Comparison of ENCODE assay signal across 9 mouse cellular contexts in the genomic region with DNA sequence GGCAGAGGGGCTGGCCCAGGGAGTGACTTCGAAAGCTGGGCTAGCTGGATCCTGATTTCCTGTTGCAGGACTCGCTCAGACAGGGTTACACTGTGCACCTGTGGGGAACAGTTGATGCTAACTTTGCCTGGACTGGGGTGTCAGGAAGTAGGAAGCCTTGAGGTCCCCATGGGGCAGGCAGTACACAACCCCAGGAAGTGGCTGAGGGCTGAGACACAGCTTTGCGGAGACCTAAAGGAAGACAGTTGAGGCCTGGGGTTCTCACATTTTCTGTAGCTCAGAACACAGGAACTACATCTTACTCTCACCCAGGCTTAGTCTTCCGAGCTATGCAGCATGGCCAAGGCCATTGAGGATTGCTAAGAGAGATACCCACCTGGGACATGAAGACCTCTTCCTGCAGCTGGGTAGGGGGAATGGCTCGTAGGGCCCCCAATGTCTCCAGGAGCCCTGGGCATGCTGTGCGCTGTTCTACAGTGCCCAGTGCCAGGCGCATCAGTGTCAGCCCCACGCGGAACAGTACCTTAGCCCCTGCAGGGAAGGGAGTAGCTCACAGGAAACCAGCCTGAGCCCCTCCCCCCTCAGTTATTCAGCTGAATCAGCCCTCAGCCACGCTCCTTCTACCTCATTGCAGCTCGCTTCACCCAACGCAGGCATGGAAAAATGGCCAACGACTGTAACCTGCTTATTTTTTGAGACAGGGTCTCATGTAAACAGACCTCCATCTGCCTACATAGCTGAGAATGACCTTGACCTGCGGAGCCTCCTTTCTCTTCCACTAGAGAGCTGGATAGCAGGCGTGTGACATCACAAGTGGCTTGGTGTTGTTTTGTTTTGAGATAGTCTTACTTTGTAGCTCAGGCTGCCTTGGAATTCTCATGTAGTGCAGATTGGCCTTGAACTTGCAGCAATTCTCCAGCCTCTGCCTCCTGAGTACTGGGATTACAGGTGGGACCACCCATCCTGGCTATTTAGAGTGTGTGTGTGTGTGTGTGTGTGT. TPM values are rescaled to one million over a fixed set of nuclear protein-coding genes. Genes with fewer than 3 reads are reported as not detected.
DNase-seq lines count a peak whose midpoint lies in the region; ATAC-seq and TF ChIP-seq lines count a peak whose summit lies in the region.
"Had no signal": no experiment of that assay in that cellular context is flagged by ENCODE, and none has a peak within 500 bp of the region (broad histone marks: within the 10 kb centered on the region; RNA-seq: fewer than 3 reads in every experiment).

No protein-coding gene starts in this region.

- TF ChIP-seq EP300 in liver, postnatal 0 days (IDR thresholded peaks at IDR 0.05; ENCODE audit: low read depth): no peak

- no peaks in the 10 kb centered on the region for H3K9me3 ChIP-seq in liver, postnatal 0 days (ENCODE audit: low read length)
- no peaks in the 10 kb centered on the region for H3K9me3 ChIP-seq in midbrain, embryonic 13.5 days
- H3K9me3 ChIP-seq: neural tube, embryonic 12.5 days had no signal

- no peaks in the 10 kb centered on the region for H3K27me3 ChIP-seq in liver, postnatal 0 days (ENCODE audit: insufficient read depth, low read length)
- H3K27me3 ChIP-seq in thymus, adult 2 months (ENCODE audit: control insufficient read depth, insufficient read depth, low read length): no peaks in the 10 kb centered on the region
- no peaks in the 10 kb centered on the region for H3K27me3 ChIP-seq in midbrain, embryonic 13.5 days
- H3K27me3 ChIP-seq: neural tube, embryonic 12.5 days had no signal

- peak; percentile 17; the same call in 1 of the 2 replicates for TF ChIP-seq POLR2A in thymus, adult 2 months (IDR thresholded peaks at IDR 0.05; ENCODE audit: control insufficient read depth, extremely low read depth, insufficient read depth, low read length, poor library complexity)

- no peaks in the 10 kb centered on the region for H3K36me3 ChIP-seq in liver, postnatal 0 days (replicated peaks; ENCODE audit: insufficient read depth, low read length)
- H3K36me3 ChIP-seq in thymus, adult 2 months (ENCODE audit: control insufficient read depth, insufficient read depth, low read length): peaks cover 45% of the 10 kb centered on the region
- no peaks in the 10 kb centered on the region for H3K36me3 ChIP-seq in midbrain, embryonic 13.5 days
- H3K36me3 ChIP-seq: neural tube, embryonic 12.5 days had no signal

- 34% methylated on average over 15 of the region's 15 CpGs for WGBS in liver, postnatal 0 days (ENCODE audit: insufficient replicate concordance)
- WGBS in thymus, adult 2 months: 6% methylated on average over 15 of the region's 15 CpGs
- WGBS in midbrain, embryonic 13.5 days: 65% methylated on average over 15 of the region's 15 CpGs

- peak; percentile 57 for ATAC-seq in granulocyte monocyte progenitor cell, adult 5-6 weeks (replicated peaks; ENCODE audit: poor library complexity, severe bottlenecking)
- peak; percentile 54 for ATAC-seq in liver, postnatal 0 days
- no peak for ATAC-seq in midbrain, embryonic 13.5 days

- H3K4me3 ChIP-seq in layer of hippocampus, adult 2 months: no peak overlapping the region
- no peak overlapping the region for H3K4me3 ChIP-seq in liver, postnatal 0 days (ENCODE audit: low read depth, low read length)
- peak overlapping the region; percentile 23 for H3K4me3 ChIP-seq in thymus, adult 2 months (ENCODE audit: control insufficient read depth, insufficient read depth, low read length)
- H3K4me3 ChIP-seq in midbrain, embryonic 13.5 days (replicated peaks): no peak overlapping the region
- H3K4me3 ChIP-seq: neural tube, embryonic 12.5 days had no signal

- no peak overlapping the region for H3K9ac ChIP-seq in liver, postnatal 0 days (replicated peaks)
- no peak overlapping the region for H3K9ac ChIP-seq in midbrain, embryonic 13.5 days (replicated peaks)
- H3K9ac ChIP-seq: neural tube, embryonic 12.5 days had no signal

- H3K27ac ChIP-seq in layer of hippocampus, adult 2 months: peak overlapping the region; percentile 86; the same call in 1 of the 2 replicates
- H3K27ac ChIP-seq in liver, postnatal 0 days (ENCODE audit: low read depth): peak overlapping the region; percentile 79
- peak overlapping the region; percentile 98 for H3K27ac ChIP-seq in thymus, adult 2 months (ENCODE audit: control insufficient read depth, insufficient read depth, low read length)
- no peak overlapping the region for H3K27ac ChIP-seq in midbrain, embryonic 13.5 days
- H3K27ac ChIP-seq: neural tube, embryonic 12.5 days had no signal

- no peak for TF ChIP-seq CTCF in layer of hippocampus, adult 2 months (conservative IDR thresholded peaks at IDR 0.05)
- no peak for TF ChIP-seq CTCF in liver, postnatal 0 days (IDR thresholded peaks at IDR 0.05; ENCODE audit: low read depth)
- no peak for TF ChIP-seq CTCF in thymus, adult 2 months (IDR thresholded peaks at IDR 0.05; ENCODE audit: borderline replicate concordance, control insufficient read depth, extremely low read depth, insufficient read depth, low read length, poor library complexity)

- H3K4me1 ChIP-seq in liver, postnatal 0 days (ENCODE audit: insufficient read depth): peaks cover 31% of the 10 kb centered on the region
- H3K4me1 ChIP-seq in thymus, adult 2 months (replicated peaks; ENCODE audit: control insufficient read depth, insufficient read depth, low read length): peaks cover 67% of the 10 kb centered on the region
- peaks cover 9% of the 10 kb centered on the region for H3K4me1 ChIP-seq in midbrain, embryonic 13.5 days (replicated peaks)

- H3K4me2 ChIP-seq in liver, postnatal 0 days (ENCODE audit: low read depth, low read length): peak overlapping the region; percentile 15; the same call in 1 of the 2 replicates
- H3K4me2 ChIP-seq in midbrain, embryonic 13.5 days (replicated peaks): no peak overlapping the region
- H3K4me2 ChIP-seq: neural tube, embryonic 12.5 days had no signal

- no peak for DNase-seq in layer of hippocampus, adult 2 months (ENCODE audit: low spot score in 2 of 2)
- DNase-seq in layer of hippocampus, adult 9-10 months (ENCODE audit: low spot score): no peak
- no peak for DNase-seq in liver, postnatal 0 days
- DNase-seq in thymus, adult 2 months: peak; percentile 87
- no peak for DNase-seq in urinary bladder, postnatal 14 days (ENCODE audit: low spot score)
- no peak for DNase-seq in MN1 (ENCODE audit: low spot score)

RNA-seq across cellular contexts. Expression of gene Tbc1d10c, which starts 5.8 kb away (rescaled TPM):
- 1 to 10 TPM in 1 of 2 experiments, under 1 TPM in 1; 0.91 to 1.0 TPM for total RNA-seq in layer of hippocampus, adult 2 months (2021)
- 41.1 and 50.1 TPM in 2 replicates for total RNA-seq in granulocyte monocyte progenitor cell, adult 5-6 weeks (2014; fragmentation: Nextera tagmentation)
- total RNA-seq in granulocyte monocyte progenitor cell, adult 5-6 weeks (2017): 11.3 and 18.4 TPM in 2 replicates
- polyA plus RNA-seq in liver, postnatal 0 days (2015; fragmentation: Nextera tagmentation; extraction: Ambion mirVana): 8.4 and 9.9 TPM in 2 replicates
- 622 and 718 TPM in 2 replicates for polyA plus RNA-seq in thymus, adult 2 months (2012; rRNA removed)
- 0.78 and 0.93 TPM in 2 replicates for polyA plus RNA-seq in midbrain, embryonic 13.5 days (2015; fragmentation: Nextera tagmentation; extraction: Ambion mirVana)

RNA-seq across cellular contexts. Expression of gene Ppp1ca, which starts 6.6 kb away (rescaled TPM):
- 100 to 1,000 TPM; 263 to 276 TPM for total RNA-seq in layer of hippocampus, adult 2 months (2021)
- 406 and 527 TPM in 2 replicates for total RNA-seq in granulocyte monocyte progenitor cell, adult 5-6 weeks (2014; fragmentation: Nextera tagmentation)
- 494 and 518 TPM in 2 replicates for total RNA-seq in granulocyte monocyte progenitor cell, adult 5-6 weeks (2017)
- 269 and 284 TPM in 2 replicates for polyA plus RNA-seq in liver, postnatal 0 days (2015; fragmentation: Nextera tagmentation; extraction: Ambion mirVana)
- 897 and 1,014 TPM in 2 replicates for polyA plus RNA-seq in thymus, adult 2 months (2012; rRNA removed)
- polyA plus RNA-seq in midbrain, embryonic 13.5 days (2015; fragmentation: Nextera tagmentation; extraction: Ambion mirVana): 636 and 651 TPM in 2 replicates

RNA-seq across cellular contexts. Expression of gene Carns1, which starts 10.0 kb away (rescaled TPM):
- 1 to 10 TPM; 6.6 to 8.9 TPM for total RNA-seq in layer of hippocampus, adult 2 months (2021)
- total RNA-seq in granulocyte monocyte progenitor cell, adult 5-6 weeks (2014; fragmentation: Nextera tagmentation): 0.58 and 5.7 TPM in 2 replicates
- total RNA-seq in granulocyte monocyte progenitor cell, adult 5-6 weeks (2017): 1.1 and 2.9 TPM in 2 replicates
- 0.73 and 0.90 TPM in 2 replicates for polyA plus RNA-seq in liver, postnatal 0 days (2015; fragmentation: Nextera tagmentation; extraction: Ambion mirVana)
- polyA plus RNA-seq in thymus, adult 2 months (2012; rRNA removed): 92.9 and 95.5 TPM in 2 replicates
- polyA plus RNA-seq in midbrain, embryonic 13.5 days (2015; fragmentation: Nextera tagmentation; extraction: Ambion mirVana): 4.2 and 4.8 TPM in 2 replicates

RNA-seq across cellular contexts. Expression of gene Rad9a, which starts 16.2 kb away (rescaled TPM):
- 1 to 10 TPM; 8.1 to 8.7 TPM for total RNA-seq in layer of hippocampus, adult 2 months (2021)
- total RNA-seq in granulocyte monocyte progenitor cell, adult 5-6 weeks (2014; fragmentation: Nextera tagmentation): 27.8 and 41.3 TPM in 2 replicates
- total RNA-seq in granulocyte monocyte progenitor cell, adult 5-6 weeks (2017): 16.0 and 16.3 TPM in 2 replicates
- 8.0 and 9.0 TPM in 2 replicates for polyA plus RNA-seq in liver, postnatal 0 days (2015; fragmentation: Nextera tagmentation; extraction: Ambion mirVana)
- 119 and 143 TPM in 2 replicates for polyA plus RNA-seq in thymus, adult 2 months (2012; rRNA removed)
- polyA plus RNA-seq in midbrain, embryonic 13.5 days (2015; fragmentation: Nextera tagmentation; extraction: Ambion mirVana): 24.9 and 26.3 TPM in 2 replicates

RNA-seq across cellular contexts. Expression of gene Rps6kb2, which starts 22.1 kb away (rescaled TPM):
- total RNA-seq in layer of hippocampus, adult 2 months (2021): 10 to 100 TPM; 42.5 to 47.9 TPM
- total RNA-seq in granulocyte monocyte progenitor cell, adult 5-6 weeks (2014; fragmentation: Nextera tagmentation): 42.5 and 45.6 TPM in 2 replicates
- total RNA-seq in granulocyte monocyte progenitor cell, adult 5-6 weeks (2017): 21.0 and 31.6 TPM in 2 replicates
- 22.1 and 23.0 TPM in 2 replicates for polyA plus RNA-seq in liver, postnatal 0 days (2015; fragmentation: Nextera tagmentation; extraction: Ambion mirVana)
- polyA plus RNA-seq in thymus, adult 2 months (2012; rRNA removed): 97.8 and 102 TPM in 2 replicates
- 60.5 and 62.9 TPM in 2 replicates for polyA plus RNA-seq in midbrain, embryonic 13.5 days (2015; fragmentation: Nextera tagmentation; extraction: Ambion mirVana)

Comparison
In these comparisons a context has a peak if more than half of its experiments do, and no peak if none do; other contexts are left out.
1. RNA of gene Tbc1d10c, which starts 5.8 kb away (polyA plus RNA-seq): 622 to 718 TPM in thymus, adult 2 months; 8.4 to 9.9 TPM in liver, postnatal 0 days and 0.78 to 0.93 TPM in midbrain, embryonic 13.5 days; every median in the first group is over 10 times any median in the second.
2. RNA of gene Carns1, which starts 10.0 kb away (polyA plus RNA-seq): 92.9 to 95.5 TPM in thymus, adult 2 months; 4.2 to 4.8 TPM in midbrain, embryonic 13.5 days and 0.73 to 0.90 TPM in liver, postnatal 0 days; every median in the first group is over 10 times any median in the second.